Mouse (Mus musculus) brown adipose tissue, adult 24 weeks (tissue): ENCODE measurements at regions not wholly inside any gene's neighbourhood (a gene's known extent, or its start where the extent isn't known, plus 50 kb on each side); places are given as distances from the start of the nearest gene placed in this dataset.

Experiments
- H3K27ac ChIP-seq: fragments of 200-500 bp; replicated peaks from 2 replicates; pipeline ENCODE4 v1.5.1; 2012; ENCODE audit warnings: low read depth, mild to moderate bottlenecking, low read length
- H3K4me1 ChIP-seq: fragments of 200-500 bp; 2 replicates; pipeline ENCODE4 v1.6.1; 2012; ENCODE audit warnings: low read length, mixed read lengths; ENCODE audit not compliant: control insufficient read depth, insufficient read depth, insufficient read length
- H3K4me3 ChIP-seq: fragments of 200-500 bp; 2 replicates; pipeline ENCODE4 v1.5.1; 2012; ENCODE audit warnings: low read depth, mild to moderate bottlenecking, low read length, moderate library complexity; ENCODE audit not compliant: insufficient read depth

DNA sequence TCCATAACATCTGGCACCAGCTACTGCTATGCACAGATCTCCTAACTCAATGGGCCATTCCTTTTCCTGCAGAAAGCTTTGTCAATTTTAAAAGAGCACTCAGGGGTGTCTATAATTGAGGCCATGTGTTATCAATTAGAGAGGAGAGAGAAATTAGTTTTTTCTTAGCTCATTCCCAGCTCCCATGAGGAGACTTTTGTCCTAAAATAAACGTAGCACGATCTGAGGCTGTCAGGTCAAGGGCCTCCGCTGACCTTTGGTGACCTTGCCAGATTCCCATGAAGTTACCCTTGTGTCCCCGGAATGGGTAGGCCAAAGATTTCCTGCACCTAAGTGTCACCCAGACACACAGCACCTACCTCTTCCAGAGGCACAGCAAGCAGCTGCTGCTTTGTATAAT, 130.3 kb upstream of the Gm17728 start:
- H3K4me1 ChIP-seq, result no peaks in the 10 kb centered on the region
- H3K4me3 ChIP-seq, result no peak overlapping the region
- no peak overlapping the region for H3K27ac ChIP-seq

DNA sequence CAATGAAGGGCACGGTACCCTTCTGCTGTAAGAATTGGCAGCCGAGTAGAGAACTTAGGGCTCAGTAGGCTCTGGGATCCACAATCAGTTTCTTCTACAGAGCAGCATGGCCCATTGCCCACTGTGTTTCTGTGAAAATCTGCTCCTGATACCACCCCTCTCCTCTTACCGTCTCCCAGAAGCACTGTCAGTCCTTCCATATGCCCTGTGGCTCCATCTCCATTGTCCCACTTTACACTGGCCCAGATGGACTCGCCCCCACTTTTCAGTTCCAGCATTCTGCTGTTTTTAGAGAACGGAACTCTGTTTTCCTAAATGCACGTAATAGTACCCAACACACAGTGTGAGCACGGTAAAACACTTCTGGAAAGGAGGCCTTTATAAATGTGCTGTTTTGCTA, 129.6 kb upstream of the Gm17728 start:
- Histone ChIP-seq H3K4me1 (no peaks in the 10 kb centered on the region), H3K27ac (no peak overlapping the region), H3K4me3 (no peak overlapping the region)

DNA sequence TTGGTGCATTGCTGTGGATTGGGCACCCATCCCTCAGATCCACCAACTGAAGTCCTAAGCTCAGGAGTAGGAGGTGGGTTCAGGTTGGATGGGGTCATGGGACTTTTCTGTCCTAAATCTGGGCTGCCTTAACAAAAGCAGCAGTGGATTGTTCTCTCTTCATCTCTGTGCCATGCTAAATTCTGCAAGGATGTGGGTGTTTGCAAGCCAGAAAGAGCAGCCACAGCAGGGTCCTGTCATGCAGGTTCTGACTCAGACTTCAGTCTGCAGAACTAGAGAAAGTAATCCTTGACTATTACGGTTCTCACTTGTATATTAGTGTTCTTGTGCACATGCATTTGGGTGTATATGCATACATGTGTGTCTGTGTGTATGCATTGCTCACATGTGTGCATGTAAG, 125.5 kb upstream of the Gm17728 start:
- Histone ChIP-seq H3K4me3 (no peak overlapping the region), H3K4me1 (no peaks in the 10 kb centered on the region), H3K27ac (no peak overlapping the region)

DNA sequence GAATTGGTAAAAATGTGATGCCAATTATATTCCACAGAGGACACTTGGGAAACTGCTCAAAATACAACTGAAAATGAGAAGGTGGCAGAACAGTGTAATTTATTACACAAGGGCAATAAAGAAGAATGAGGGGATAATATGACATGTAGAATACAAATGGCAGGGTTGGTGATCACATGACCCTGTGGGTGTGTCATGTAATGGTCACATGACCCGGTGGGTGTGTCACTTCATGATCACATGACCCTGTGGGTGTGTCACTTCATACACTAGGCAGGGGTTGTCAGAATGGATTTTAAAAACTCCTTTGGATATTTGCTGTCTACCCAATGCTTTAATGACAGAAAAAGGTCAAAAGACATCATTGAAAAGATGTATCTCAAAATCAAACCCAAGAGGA, 123.6 kb upstream of the Gm17728 start:
- Histone ChIP-seq H3K4me1 (no peaks in the 10 kb centered on the region), H3K27ac (no peak overlapping the region), H3K4me3 (no peak overlapping the region)

GRCm38 (mm10) chr17:9301101-9301501, 120.8 kb upstream of the Gm17728 start:
- no peaks in the 10 kb centered on the region for H3K4me1 ChIP-seq
- H3K27ac ChIP-seq, result no peak overlapping the region
- H3K4me3 ChIP-seq, result no peak overlapping the region

DNA sequence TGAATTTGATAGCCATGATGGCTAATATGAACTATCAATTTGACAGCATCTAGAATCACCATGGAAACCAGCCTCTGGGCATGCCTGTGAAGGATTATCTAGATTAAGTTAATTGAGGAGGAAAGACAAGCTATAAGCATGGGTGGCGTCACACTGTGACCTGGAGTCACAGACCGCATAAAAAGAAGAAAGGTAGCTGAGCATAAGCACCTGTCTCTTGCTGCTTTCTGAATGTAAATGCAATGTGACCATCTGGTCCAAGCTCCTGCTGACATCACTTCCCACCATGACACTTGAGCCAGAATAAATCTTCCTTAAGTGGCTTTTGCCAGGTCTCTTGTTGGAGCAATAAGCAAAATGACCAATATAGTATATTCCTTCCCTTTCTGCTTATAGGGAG, 113.4 kb upstream of the Gm17728 start:
- no peak overlapping the region for H3K27ac ChIP-seq
- H3K4me3 ChIP-seq, result no peak overlapping the region
- H3K4me1 ChIP-seq, result no peaks in the 10 kb centered on the region

DNA sequence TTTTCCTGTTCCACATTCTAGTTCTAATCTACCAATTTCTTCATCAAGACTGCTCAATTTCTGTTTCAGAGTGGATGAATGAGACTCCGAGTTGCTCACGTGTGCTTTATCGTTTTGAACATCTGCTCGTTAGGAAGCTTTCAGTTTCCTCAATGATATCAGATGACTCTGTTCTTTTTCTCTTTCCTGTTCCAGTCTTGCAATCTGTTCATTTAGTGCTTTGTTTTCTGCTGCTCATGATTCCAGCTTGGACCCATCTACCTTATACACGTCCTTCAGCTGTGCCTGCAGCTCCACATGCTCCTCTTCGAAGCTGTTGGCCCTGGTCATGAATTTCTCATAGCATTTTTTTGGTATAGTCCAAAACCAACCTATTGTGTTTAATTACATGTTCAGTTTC, 99.1 kb upstream of the Gm17728 start:
- no peak overlapping the region for H3K4me3 ChIP-seq
- H3K27ac ChIP-seq, result no peak overlapping the region

GRCm38 (mm10) chr17:9328886-9329455, 92.9 kb upstream of the Gm17728 start:
- Histone ChIP-seq H3K4me3 (no peak overlapping the region), H3K4me1 (no peaks in the 10 kb centered on the region), H3K27ac (no peak overlapping the region)

More for the DNA sequence above, 99.1 kb upstream of the Gm17728 start:
- no peaks in the 10 kb centered on the region for H3K4me1 ChIP-seq

DNA sequence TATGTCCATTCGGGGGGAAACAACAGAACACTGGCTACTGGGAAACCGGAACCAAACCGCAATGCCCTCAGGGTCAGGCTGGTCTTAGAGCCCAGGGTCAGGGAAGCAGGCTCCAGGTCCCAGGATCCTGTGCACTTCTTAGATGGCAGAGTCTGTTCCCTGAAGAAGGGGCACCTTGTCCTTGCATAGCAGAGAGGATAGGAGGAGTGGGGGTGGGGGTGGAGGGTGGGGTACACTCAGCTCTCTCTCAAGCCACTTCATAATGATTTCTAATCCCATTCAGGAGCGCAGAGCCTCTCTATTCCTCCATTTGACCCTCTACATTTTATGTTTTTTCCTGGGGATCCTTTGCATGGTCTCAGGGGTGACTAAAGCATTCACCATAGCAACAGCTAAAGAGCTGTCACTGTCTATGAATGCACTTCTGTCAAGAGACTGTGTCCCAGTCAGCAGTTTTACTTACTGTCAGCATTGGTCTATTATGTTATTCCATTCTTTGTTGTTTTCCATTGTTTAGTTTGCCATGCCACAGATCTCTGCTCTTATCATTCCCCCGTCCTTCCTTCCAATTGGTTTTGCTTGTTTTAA, 64.2 kb upstream of the Gm17728 start:
- Histone ChIP-seq H3K4me1 (no peaks in the 10 kb centered on the region), H3K4me3 (no peak overlapping the region), H3K27ac (no peak overlapping the region)
